Mouse (Mus musculus) kidney, adult 11 months (tissue): ENCODE measurements around the gene Zwint.
A peak's percentile ranks its signal among the peaks of the same experiment; 100 is the strongest.

Experiments
- DNase-seq: peaks from one replicate; pipeline ENCODE4 v3.0.0; 2022

Gene Zwint

GRCm38 (mm10) chr10:72654270-72655016, at the start of gene Zwint:
TSS of gene Zwint (plus strand) at chr10:72654845.
- peak; percentile 96 for DNase-seq

- no peak for DNase-seq
These were observed 41.3 kb upstream of the Zwint start for GRCm38 (mm10) chr10:72613125-72613915.

- DNase-seq = no peak
These were observed 38.5 kb upstream of the Zwint start for GRCm38 (mm10) chr10:72616153-72616552.

GRCm38 (mm10) chr10:72620527-72620926, 34.1 kb upstream of the Zwint start:
- DNase-seq = no peak

- DNase-seq = no peak
These were observed 31.1 kb upstream of the Zwint start for GRCm38 (mm10) chr10:72623561-72623960.

- DNase-seq = no peak
These were observed 20.5 kb upstream of the Zwint start for GRCm38 (mm10) chr10:72634125-72634524.

- DNase-seq = no peak
These were observed 3.8 kb upstream of the Zwint start for GRCm38 (mm10) chr10:72650867-72651266.

GRCm38 (mm10) chr10:72653797-72654196, 848 bp upstream of the Zwint start:
- no peak for DNase-seq

- DNase-seq = no peak
These were observed 418 bp downstream of the Zwint start for GRCm38 (mm10) chr10:72655017-72655509.

- DNase-seq = no peak
These were observed 4.6 kb downstream of the Zwint start for GRCm38 (mm10) chr10:72659198-72659597.

GRCm38 (mm10) chr10:72660350-72660749, 5.7 kb downstream of the Zwint start:
- no peak for DNase-seq

- no peak for DNase-seq
These were observed 13.2 kb downstream of the Zwint start for GRCm38 (mm10) chr10:72667856-72668255.

GRCm38 (mm10) chr10:72669086-72669485, 14.4 kb downstream of the Zwint start:
- no peak for DNase-seq

GRCm38 (mm10) chr10:72675971-72676370, 21.3 kb downstream of the Zwint start:
- no peak for DNase-seq

GRCm38 (mm10) chr10:72676550-72676949, 21.9 kb downstream of the Zwint start:
- DNase-seq = no peak

GRCm38 (mm10) chr10:72679086-72679485, 24.4 kb downstream of the Zwint start:
- no peak for DNase-seq

- DNase-seq = no peak
These were observed 46.4 kb downstream of the Zwint start for GRCm38 (mm10) chr10:72701092-72701491.

GRCm38 (mm10) chr10:72713754-72714153, 59.1 kb downstream of the Zwint start:
- DNase-seq = no peak
